Mouse (Mus musculus) ES-E14 (cell line): ENCODE results near the gene Tmem222.

Experiments used
- HCFC1 ChIP-seq: IDR thresholded peaks from 2 replicates; pipeline ENCODE4 v1.6.1; 2012; ENCODE audit warnings: low read length, inconsistent platforms, borderline replicate concordance; ENCODE audit not compliant: insufficient read depth
- MAFK ChIP-seq: IDR thresholded peaks from 2 replicates; pipeline ENCODE4 v1.6.1; 2014; ENCODE audit warnings: mild to moderate bottlenecking, low read depth, low read length, inconsistent platforms; ENCODE audit not compliant: insufficient read depth
- ZC3H11A ChIP-seq: IDR thresholded peaks from 2 replicates; pipeline ENCODE4 v1.6.1; 2012; ENCODE audit warnings: low read depth, mild to moderate bottlenecking, inconsistent platforms, low read length, borderline replicate concordance

DNA sequence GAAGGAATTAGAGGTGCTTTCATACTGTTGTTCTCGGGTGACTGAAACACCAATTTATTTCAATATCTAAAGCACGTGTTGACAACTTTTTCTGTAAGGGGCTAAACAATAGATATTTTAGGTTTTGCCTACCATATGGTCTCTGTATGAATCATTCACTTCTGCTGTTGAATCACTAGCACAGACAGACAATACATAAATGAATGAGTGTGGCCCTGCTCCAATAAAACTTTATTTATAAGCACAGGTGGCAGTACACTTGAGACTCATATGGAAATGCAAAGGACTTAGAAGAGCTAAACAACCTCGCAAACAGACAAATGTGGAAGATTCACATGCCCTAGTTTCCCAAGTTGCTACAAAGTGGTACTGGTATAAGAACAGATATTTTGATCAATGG lies 42.1 kb upstream of the Tmem222 start:
- TF ChIP-seq HCFC1 (no peak), ZC3H11A (no peak), MAFK (no peak)
